Comparison of ENCODE assay signal across 8 mouse cellular contexts in the genomic region with DNA sequence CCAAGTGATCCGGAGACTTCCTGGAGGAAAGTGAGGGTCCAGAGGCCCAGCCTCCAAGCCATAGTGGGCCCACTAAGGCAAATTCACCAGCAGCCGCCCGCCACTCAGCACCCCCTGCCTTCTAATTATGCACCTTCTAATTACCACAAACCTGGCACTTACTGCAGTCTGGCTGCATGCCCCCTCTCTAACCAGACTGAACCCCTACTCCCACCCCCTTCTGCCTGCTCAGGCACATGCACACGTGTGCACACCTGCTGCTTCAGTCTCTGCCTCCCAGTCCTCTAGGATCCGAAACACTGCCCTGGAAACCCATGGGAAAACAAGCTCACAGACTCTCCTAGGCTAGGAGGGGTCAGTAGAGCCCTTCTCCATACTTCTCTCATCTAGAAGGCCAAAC. TPM values are rescaled to one million over a fixed set of nuclear protein-coding genes. Genes with fewer than 3 reads are reported as not detected.
DNase-seq lines count a peak whose midpoint lies in the region; ATAC-seq and TF ChIP-seq lines count a peak whose summit lies in the region.

No protein-coding gene starts in this region.

- peaks cover 2% of the 10 kb centered on the region; the same call in 1 of the 2 replicates for H3K36me3 ChIP-seq in liver, embryonic 11.5 days (ENCODE audit: control insufficient read depth, insufficient read depth, low read length)
- no peaks in the 10 kb centered on the region for H3K36me3 ChIP-seq in forebrain, embryonic 14.5 days (ENCODE audit: control insufficient read depth, insufficient read depth, low read length)
- H3K36me3 ChIP-seq in liver, embryonic 16.5 days (ENCODE audit: control insufficient read depth, insufficient read depth) = peaks cover 16% of the 10 kb centered on the region

- WGBS in liver, embryonic 11.5 days = 64% methylated on average over 5 of the region's 5 CpGs
- 37% methylated on average over 5 of the region's 5 CpGs for WGBS in forebrain, embryonic 14.5 days
- WGBS in liver, embryonic 16.5 days (ENCODE audit: insufficient replicate concordance) = 42% methylated on average over 5 of the region's 5 CpGs

- no peaks in the 10 kb centered on the region for H3K27me3 ChIP-seq in liver, embryonic 11.5 days (replicated peaks; ENCODE audit: control insufficient read depth, insufficient read depth, low read length)
- no peaks in the 10 kb centered on the region for H3K27me3 ChIP-seq in forebrain, embryonic 14.5 days (replicated peaks; ENCODE audit: control insufficient read depth, insufficient read depth, low read length)
- H3K27me3 ChIP-seq in liver, embryonic 16.5 days (ENCODE audit: control insufficient read depth, insufficient read depth, low read depth, low read length) = no peaks in the 10 kb centered on the region

- H3K27ac ChIP-seq in gastrocnemius, adult 2 months = peak overlapping the region; percentile 89
- peak overlapping the region; percentile 79 for H3K27ac ChIP-seq in liver, embryonic 11.5 days (ENCODE audit: low read depth, low read length)
- H3K27ac ChIP-seq in forebrain, embryonic 14.5 days (ENCODE audit: low read depth, low read length) = no peak overlapping the region
- peak overlapping the region; percentile 82 for H3K27ac ChIP-seq in liver, embryonic 16.5 days (ENCODE audit: low read length)

- H3K9me3 ChIP-seq in liver, embryonic 11.5 days (ENCODE audit: control insufficient read depth, low read length) = no peaks in the 10 kb centered on the region
- no peaks in the 10 kb centered on the region for H3K9me3 ChIP-seq in forebrain, embryonic 14.5 days (replicated peaks; ENCODE audit: control insufficient read depth, low read length)
- H3K9me3 ChIP-seq in liver, embryonic 16.5 days (replicated peaks; ENCODE audit: control insufficient read depth, low read length) = no peaks in the 10 kb centered on the region

- H3K9ac ChIP-seq in liver, embryonic 11.5 days (ENCODE audit: low read depth, low read length) = peak overlapping the region; percentile 50
- no peak overlapping the region for H3K9ac ChIP-seq in forebrain, embryonic 14.5 days (ENCODE audit: low read length)
- H3K9ac ChIP-seq in liver, embryonic 16.5 days (ENCODE audit: low read depth, low read length) = peak overlapping the region; percentile 6; the same call in 1 of the 2 replicates

- no peak for TF ChIP-seq CTCF in gastrocnemius, adult 2 months (IDR thresholded peaks at IDR 0.05)

- H3K4me2 ChIP-seq in liver, embryonic 11.5 days = peak overlapping the region; percentile 35
- H3K4me2 ChIP-seq in forebrain, embryonic 14.5 days (ENCODE audit: low read length) = no peak overlapping the region
- peak overlapping the region; percentile 4; the same call in 1 of the 2 replicates for H3K4me2 ChIP-seq in liver, embryonic 16.5 days (ENCODE audit: low read depth, low read length)

- H3K4me3 ChIP-seq in gastrocnemius, adult 2 months = peak overlapping the region; percentile 2; the same call in 1 of the 2 replicates
- H3K4me3 ChIP-seq in liver, embryonic 11.5 days (ENCODE audit: low read depth, low read length) = peak overlapping the region; percentile 18; the same call in 1 of the 2 replicates
- H3K4me3 ChIP-seq in forebrain, embryonic 14.5 days (ENCODE audit: low read depth, low read length) = no peak overlapping the region
- peak overlapping the region; percentile 22 for H3K4me3 ChIP-seq in liver, embryonic 16.5 days (ENCODE audit: low read depth, low read length)

- DNase-seq in gastrocnemius, adult 2 months = no peak
- DNase-seq in gastrocnemius, postnatal 25 days = no peak
- no peak for DNase-seq in liver, embryonic 11.5 days (ENCODE audit: low spot score)
- no peak for DNase-seq in liver
- peak; percentile 71 for DNase-seq in forebrain, embryonic 14.5 days (ENCODE audit: low spot score)
- no peak for DNase-seq in gastrocnemius, postnatal 4 days (ENCODE audit: low spot score in 2 of 2)
- no peak for DNase-seq in layer of hippocampus, adult 11-12 months (ENCODE audit: low spot score)

- H3K4me1 ChIP-seq in liver, embryonic 11.5 days (replicated peaks; ENCODE audit: control insufficient read depth, insufficient read depth, low read length) = peaks cover 76% of the 10 kb centered on the region
- H3K4me1 ChIP-seq in forebrain, embryonic 14.5 days (ENCODE audit: control insufficient read depth, insufficient read depth, low read length) = peaks cover 19% of the 10 kb centered on the region
- peaks cover 58% of the 10 kb centered on the region for H3K4me1 ChIP-seq in liver, embryonic 16.5 days (ENCODE audit: control insufficient read depth, low read depth, low read length)

- ATAC-seq in liver, embryonic 11.5 days (replicated peaks; ENCODE audit: low FRiP score) = no peak
- peak; percentile 67 for ATAC-seq in forebrain, embryonic 14.5 days
- no peak for ATAC-seq in liver, embryonic 16.5 days (ENCODE audit: low read depth)

- intact Hi-C loops in gastrocnemius, adult 2 months (cut with DNase I) = loop anchor here (5.0 kb wide), 1 partner anchor 192 kb away; no protein-coding TSS in a partner anchor

RNA-seq across cellular contexts. Expression of gene Relt, which starts 8.4 kb away (rescaled TPM):
- 10 to 100 TPM in 1 of 2 experiments, 1 to 10 TPM in 1; 9.5 to 19.8 TPM for total RNA-seq in gastrocnemius, adult 2 months (2021)
- 10 to 100 TPM; 11.3 to 13.4 TPM for total RNA-seq in gastrocnemius, postnatal 25 days (2021)
- 14.6 and 17.0 TPM in 2 replicates for polyA plus RNA-seq in liver, embryonic 11.5 days (2014; fragmentation: Nextera tagmentation; extraction: Ambion mirVana)
- polyA plus RNA-seq in forebrain, embryonic 14.5 days (2014; fragmentation: Nextera tagmentation; extraction: Ambion mirVana) = 2.6 TPM in 2 replicates
- polyA plus RNA-seq in liver, embryonic 16.5 days (2015; fragmentation: Nextera tagmentation; extraction: Ambion mirVana) = 15.8 and 16.3 TPM in 2 replicates
- total RNA-seq in gastrocnemius, postnatal 4 days (2021) = 10 to 100 TPM; 14.5 to 15.5 TPM
